Mouse (Mus musculus): ENCODE data around the gene Pold4. TPM values are rescaled to one million over a fixed set of nuclear protein-coding genes. Genes with fewer than 3 reads are reported as not detected.
A peak's percentile ranks its signal among the peaks of the same experiment; 100 is the strongest.

The Pold4 gene
- polyA plus RNA-seq, 1 experiment: 16.3 TPM

DNA sequence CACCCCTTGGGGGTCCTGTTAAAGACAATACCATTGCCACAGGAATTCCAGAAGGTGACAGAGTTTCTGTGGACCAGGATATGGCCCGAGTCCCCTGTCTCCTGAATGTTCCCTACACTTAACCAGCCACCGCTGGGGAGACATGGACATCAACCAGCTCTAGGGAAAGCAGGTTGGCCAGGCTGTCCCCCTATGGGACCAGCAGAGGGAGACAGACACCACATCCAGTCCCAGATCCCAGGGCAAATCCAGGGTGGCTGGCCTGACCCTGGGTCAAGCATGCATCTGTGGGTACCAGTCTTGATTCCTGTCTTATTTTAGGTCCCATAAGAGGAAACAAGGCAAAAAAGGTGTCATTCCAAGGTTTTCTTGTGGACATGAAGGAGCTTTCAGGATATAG lies 24.7 kb upstream of the Pold4 start:
- Histone ChIP-seq H3K27ac (ENCODE audit: control insufficient read depth, insufficient read depth, low read depth, low read length) (no peak overlapping the region), H3K4me1 (ENCODE audit: control insufficient read depth, insufficient read depth, low read length) (peaks cover 7% of the 10 kb centered on the region), H3K4me3 (ENCODE audit: control insufficient read depth, low read depth, low read length) (no peak overlapping the region), H3K36me3 (ENCODE audit: control insufficient read depth, insufficient read depth, low read length) (no peaks in the 10 kb centered on the region), H3K27me3 (ENCODE audit: control insufficient read depth, insufficient read depth, low read length) (no peaks in the 10 kb centered on the region)
- no peak for TF ChIP-seq POLR2A (IDR thresholded peaks at IDR 0.05; ENCODE audit: control insufficient read depth, low read depth, low read length)
- peak; percentile 83 for TF ChIP-seq CTCF (IDR thresholded peaks at IDR 0.05; ENCODE audit: control insufficient read depth, insufficient read depth, insufficient replicate concordance, low read depth, low read length)

DNA sequence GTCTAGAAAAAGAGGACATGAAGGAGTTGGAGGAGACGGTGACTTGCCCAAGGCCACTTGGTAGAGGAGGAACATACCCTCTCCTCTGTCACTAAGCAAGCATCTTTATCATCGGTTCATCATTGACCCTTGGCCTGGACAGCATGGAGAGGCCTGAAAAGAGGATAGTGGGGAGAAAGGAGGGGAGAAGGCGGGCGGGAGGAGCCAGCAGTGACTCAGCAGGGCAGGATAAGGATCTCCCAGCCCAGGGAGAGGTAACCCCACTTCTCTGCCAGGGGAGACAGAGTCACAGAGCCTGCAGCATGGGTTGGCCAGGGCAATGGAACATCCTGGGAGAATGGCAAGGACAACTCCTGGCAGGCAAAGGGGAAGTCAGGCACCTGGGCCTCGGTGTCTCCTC lies 23.1 kb upstream of the Pold4 start:
- no peaks in the 10 kb centered on the region for H3K27me3 ChIP-seq (ENCODE audit: control insufficient read depth, insufficient read depth, low read length)

GRCm38 (mm10) chr19:4211891-4212588 lies 19.7 kb upstream of the Pold4 start:
- Histone ChIP-seq H3K27me3 (ENCODE audit: control insufficient read depth, insufficient read depth, low read length) (no peaks in the 10 kb centered on the region; the same call in 1 of the 2 replicates), H3K36me3 (ENCODE audit: control insufficient read depth, insufficient read depth, low read length) (no peaks in the 10 kb centered on the region), H3K4me1 (ENCODE audit: control insufficient read depth, insufficient read depth, low read length) (peaks cover 24% of the 10 kb centered on the region), H3K27ac (ENCODE audit: control insufficient read depth, insufficient read depth, low read depth, low read length) (no peak overlapping the region), H3K4me3 (ENCODE audit: control insufficient read depth, low read depth, low read length) (no peak overlapping the region)
- no peak for TF ChIP-seq POLR2A (IDR thresholded peaks at IDR 0.05; ENCODE audit: control insufficient read depth, low read depth, low read length)
- TF ChIP-seq CTCF (IDR thresholded peaks at IDR 0.05; ENCODE audit: control insufficient read depth, insufficient read depth, insufficient replicate concordance, low read depth, low read length): no peak

More for the DNA sequence above, 23.1 kb upstream of the Pold4 start:
- TF ChIP-seq CTCF (IDR thresholded peaks at IDR 0.05; ENCODE audit: control insufficient read depth, insufficient read depth, insufficient replicate concordance, low read depth, low read length): no peak
- TF ChIP-seq POLR2A (IDR thresholded peaks at IDR 0.05; ENCODE audit: control insufficient read depth, low read depth, low read length): no peak
- peak overlapping the region; percentile 63 for H3K4me3 ChIP-seq (ENCODE audit: control insufficient read depth, low read depth, low read length)
- H3K36me3 ChIP-seq (ENCODE audit: control insufficient read depth, insufficient read depth, low read length): no peaks in the 10 kb centered on the region
- H3K4me1 ChIP-seq (ENCODE audit: control insufficient read depth, insufficient read depth, low read length): peaks cover 8% of the 10 kb centered on the region
- H3K27ac ChIP-seq (ENCODE audit: control insufficient read depth, insufficient read depth, low read depth, low read length): no peak overlapping the region

- Histone ChIP-seq H3K27me3 (ENCODE audit: control insufficient read depth, insufficient read depth, low read length) (no peaks in the 10 kb centered on the region; the same call in 1 of the 2 replicates), H3K36me3 (ENCODE audit: control insufficient read depth, insufficient read depth, low read length) (no peaks in the 10 kb centered on the region), H3K4me1 (ENCODE audit: control insufficient read depth, insufficient read depth, low read length) (peaks cover 24% of the 10 kb centered on the region), H3K4me3 (ENCODE audit: control insufficient read depth, low read depth, low read length) (peak overlapping the region; percentile 17; the same call in 1 of the 2 replicates), H3K27ac (ENCODE audit: control insufficient read depth, insufficient read depth, low read depth, low read length) (no peak overlapping the region)
- TF ChIP-seq CTCF (IDR thresholded peaks at IDR 0.05; ENCODE audit: control insufficient read depth, insufficient read depth, insufficient replicate concordance, low read depth, low read length) (no peak), POLR2A (IDR thresholded peaks at IDR 0.05; ENCODE audit: control insufficient read depth, low read depth, low read length) (no peak)
These were observed 18.1 kb upstream of the Pold4 start for GRCm38 (mm10) chr19:4213524-4213974.

GRCm38 (mm10) chr19:4214071-4214770 lies 17.5 kb upstream of the Pold4 start, which contains the start of the genes Clcf1 and AC109138.7:
Clcf1 (plus strand) TSS chr19:4214238.
AC109138.7 (plus strand) TSS chr19:4214357.
- Histone ChIP-seq H3K4me3 (ENCODE audit: control insufficient read depth, low read depth, low read length) (peak within 1 kb of the TSS; percentile 79), H3K36me3 (ENCODE audit: control insufficient read depth, insufficient read depth, low read length) (no peaks in the 10 kb centered on the region), H3K27ac (ENCODE audit: control insufficient read depth, insufficient read depth, low read depth, low read length) (no peak within 1 kb of the TSS), H3K4me1 (ENCODE audit: control insufficient read depth, insufficient read depth, low read length) (peaks cover 21% of the 10 kb centered on the region), H3K27me3 (ENCODE audit: control insufficient read depth, insufficient read depth, low read length) (no peaks in the 10 kb centered on the region; the same call in 1 of the 2 replicates)
- no peak for TF ChIP-seq CTCF (IDR thresholded peaks at IDR 0.05; ENCODE audit: control insufficient read depth, insufficient read depth, insufficient replicate concordance, low read depth, low read length)

GRCm38 (mm10) chr19:4214771-4215450 lies 16.8 kb upstream of the Pold4 start:
- TF ChIP-seq POLR2A (IDR thresholded peaks at IDR 0.05; ENCODE audit: control insufficient read depth, low read depth, low read length) (no peak), CTCF (IDR thresholded peaks at IDR 0.05; ENCODE audit: control insufficient read depth, insufficient read depth, insufficient replicate concordance, low read depth, low read length) (no peak)
- peaks cover 21% of the 10 kb centered on the region for H3K4me1 ChIP-seq (ENCODE audit: control insufficient read depth, insufficient read depth, low read length)
- no peaks in the 10 kb centered on the region; the same call in 1 of the 2 replicates for H3K27me3 ChIP-seq (ENCODE audit: control insufficient read depth, insufficient read depth, low read length)
- no peaks in the 10 kb centered on the region for H3K36me3 ChIP-seq (ENCODE audit: control insufficient read depth, insufficient read depth, low read length)
- no peak overlapping the region for H3K27ac ChIP-seq (ENCODE audit: control insufficient read depth, insufficient read depth, low read depth, low read length)
- peak overlapping the region; percentile 79 for H3K4me3 ChIP-seq (ENCODE audit: control insufficient read depth, low read depth, low read length)

DNA sequence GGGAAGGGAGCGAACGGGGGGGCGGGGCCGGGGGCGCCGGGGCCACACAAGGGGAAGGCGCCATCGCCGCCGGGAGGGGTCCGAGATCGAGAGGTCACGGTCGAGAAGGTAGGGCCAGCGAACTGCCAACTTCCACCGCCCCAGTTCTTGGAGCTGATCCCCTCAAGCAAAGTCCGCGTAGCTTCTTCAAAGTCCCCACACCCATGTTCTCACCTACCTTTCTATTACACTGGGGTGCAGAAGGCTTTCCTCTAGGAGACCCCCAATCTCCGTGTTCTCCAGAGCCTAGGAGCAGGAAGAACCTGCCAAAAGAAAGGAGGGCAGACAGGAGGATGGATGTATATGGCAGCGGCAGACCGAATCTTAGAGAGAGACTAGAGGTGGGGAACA lies 16.3 kb upstream of the Pold4 start:
- no peaks in the 10 kb centered on the region for H3K36me3 ChIP-seq (ENCODE audit: control insufficient read depth, insufficient read depth, low read length)
- H3K4me3 ChIP-seq (ENCODE audit: control insufficient read depth, low read depth, low read length): peak overlapping the region; percentile 61
- H3K4me1 ChIP-seq (ENCODE audit: control insufficient read depth, insufficient read depth, low read length): peaks cover 21% of the 10 kb centered on the region
- TF ChIP-seq POLR2A (IDR thresholded peaks at IDR 0.05; ENCODE audit: control insufficient read depth, low read depth, low read length): no peak
- no peak for TF ChIP-seq CTCF (IDR thresholded peaks at IDR 0.05; ENCODE audit: control insufficient read depth, insufficient read depth, insufficient replicate concordance, low read depth, low read length)
- H3K27ac ChIP-seq (ENCODE audit: control insufficient read depth, insufficient read depth, low read depth, low read length): no peak overlapping the region
- no peaks in the 10 kb centered on the region; the same call in 1 of the 2 replicates for H3K27me3 ChIP-seq (ENCODE audit: control insufficient read depth, insufficient read depth, low read length)
